Mouse (Mus musculus) midbrain, embryonic 16.5 days (tissue): Measurements from ENCODE around the gene Cntd1. TPM values are rescaled to one million over a fixed set of nuclear protein-coding genes. Genes with fewer than 3 reads are reported as not detected.
A peak's percentile ranks its signal among the peaks of the same experiment; 100 is the strongest.

ENCODE experiments used
- ATAC-seq: fragments of 200-750 bp; cut with Nextera tagmentation; 2 replicates; pipeline ENCODE4 v1.8.0; 2017; ENCODE audit warnings: moderate TSS enrichment
- H3K27ac ChIP-seq: fragments of 300-500 bp; sonication (generic); 2 replicates; pipeline ENCODE4 v1.5.1; 2014; ENCODE audit warnings: mild to moderate bottlenecking, low read length, mixed read lengths
- H3K27me3 ChIP-seq: fragments of 300-500 bp; sonication (generic); 2 replicates; pipeline ENCODE4 v1.6.1; 2014; ENCODE audit warnings: low read depth, low read length, mixed read lengths; ENCODE audit not compliant: control insufficient read depth, insufficient read depth
- H3K36me3 ChIP-seq: fragments of 300-500 bp; sonication (generic); 2 replicates; pipeline ENCODE4 v1.6.1; 2014; ENCODE audit warnings: mild to moderate bottlenecking, low read length, moderate library complexity, mixed read lengths; ENCODE audit not compliant: control insufficient read depth, insufficient read depth
- H3K4me1 ChIP-seq: fragments of 300-500 bp; sonication (generic); 2 replicates; pipeline ENCODE4 v1.6.1; 2014; ENCODE audit warnings: mild to moderate bottlenecking, low read length, mixed read lengths; ENCODE audit not compliant: control insufficient read depth, insufficient read depth
- H3K4me2 ChIP-seq: fragments of 300-500 bp; sonication (generic); 2 replicates; pipeline ENCODE4 v1.6.1; 2014; ENCODE audit warnings: mild to moderate bottlenecking, low read length, mixed read lengths
- H3K4me3 ChIP-seq: fragments of 300-500 bp; sonication (generic); 2 replicates; pipeline ENCODE4 v1.5.1; 2014; ENCODE audit warnings: low read depth, mild to moderate bottlenecking, low read length, moderate library complexity, mixed read lengths
- H3K9ac ChIP-seq: fragments of 300-500 bp; sonication (generic); 2 replicates; pipeline ENCODE4 v1.6.1; 2014; ENCODE audit warnings: low read depth, low read length, mixed read lengths
- H3K9me3 ChIP-seq: fragments of 300-500 bp; sonication (generic); replicated peaks from 2 replicates; pipeline ENCODE4 v1.6.1; 2014; ENCODE audit warnings: mild to moderate bottlenecking, low read length, mixed read lengths; ENCODE audit not compliant: control insufficient read depth, poor library complexity, severe bottlenecking
- WGBS: fragments of 180-500 bp; shearing (Covaris S2); extraction: QIAGEN DNeasy Blood & Tissue Kit; methylation state at CpG from one replicate; pipeline ENCODE4 v1.1.7; 2014; 5-methylcytosine and 5-hydroxymethylcytosine counted together
- polyA plus RNA-seq: library from polyadenylated mRNA; unstranded; fragments of >200 nt; fragmentation: Nextera tagmentation; extraction: Ambion mirVana; gene quantifications from 2 replicates; pipeline ENCODE4 v1.2.1, GENCODE M21; 2015

Cntd1 gene
- polyA plus RNA-seq, 1 experiment from 2014 or later, result 0.80 TPM

- no peaks in the 10 kb centered on the region for H3K9me3 ChIP-seq
- no peak overlapping the region for H3K27ac ChIP-seq
- no peak for ATAC-seq
- 79% methylated on average over 2 of the region's 2 CpGs for WGBS
- H3K9ac ChIP-seq, result no peak overlapping the region
- H3K4me1 ChIP-seq, result peaks cover 19% of the 10 kb centered on the region
- H3K4me3 ChIP-seq, result no peak overlapping the region
- no peak overlapping the region for H3K4me2 ChIP-seq
- H3K27me3 ChIP-seq, result peaks cover 16% of the 10 kb centered on the region
- no peaks in the 10 kb centered on the region for H3K36me3 ChIP-seq
Observed at GRCm38 (mm10) chr11:101251031-101251430, 27.8 kb upstream of the Cntd1 start.

- H3K4me3 ChIP-seq, result peak overlapping the region; percentile 70
- H3K9me3 ChIP-seq, result no peaks in the 10 kb centered on the region
- ATAC-seq, result no peak
- peak overlapping the region; percentile 94 for H3K9ac ChIP-seq
- peak overlapping the region; percentile 91 for H3K27ac ChIP-seq
- peak overlapping the region; percentile 99 for H3K4me2 ChIP-seq
- peaks cover 4% of the 10 kb centered on the region for H3K27me3 ChIP-seq
- H3K36me3 ChIP-seq, result no peaks in the 10 kb centered on the region
- WGBS, result 10% methylated on average over 7 of the region's 7 CpGs
- peaks cover 17% of the 10 kb centered on the region for H3K4me1 ChIP-seq
Observed at GRCm38 (mm10) chr11:101252941-101253340, 25.9 kb upstream of the Cntd1 start.

DNA sequence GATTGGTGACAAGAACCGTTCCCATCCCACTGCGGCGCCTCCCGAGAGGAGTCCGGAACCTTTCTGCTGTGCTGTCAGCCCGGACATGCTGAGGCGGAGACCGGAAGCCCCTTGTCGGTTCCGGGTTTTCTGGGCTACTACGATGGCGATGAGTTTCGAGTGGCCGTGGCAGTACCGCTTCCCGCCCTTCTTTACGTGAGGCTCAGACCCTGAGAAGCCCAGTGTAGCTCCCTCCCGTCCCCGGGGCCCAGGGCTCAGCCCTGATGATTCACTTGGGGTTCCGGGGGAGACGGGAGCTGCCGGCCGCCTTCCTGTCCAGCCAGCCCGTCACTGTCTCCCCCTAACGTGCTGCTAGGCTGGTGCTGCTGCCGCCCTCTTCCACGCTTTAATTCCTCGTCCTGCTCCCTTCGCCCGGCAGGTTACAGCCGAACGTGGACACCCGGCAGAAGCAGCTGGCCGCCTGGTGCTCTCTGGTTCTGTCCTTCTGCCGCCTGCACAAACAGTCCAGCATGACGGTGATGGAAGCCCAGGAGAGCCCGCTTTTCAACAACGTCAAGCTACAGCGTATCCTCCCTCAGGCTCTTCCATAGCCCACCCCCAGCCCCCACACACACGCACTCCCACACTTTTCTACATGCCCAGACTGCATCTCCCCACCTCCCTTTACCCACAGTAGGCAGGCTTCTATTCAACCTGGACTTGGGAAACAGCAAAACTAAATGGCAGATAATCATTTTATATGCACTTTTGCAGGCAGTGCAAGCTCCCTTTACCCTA, 25.0 kb upstream of the Cntd1 start, which contains the start of gene Vps25:
Gene Vps25 (plus strand): TSS at position 95 of the 777 bp plus-strand sequence.
- WGBS, result 2% methylated on average over 39 of the region's 40 CpGs
- H3K36me3 ChIP-seq, result no peaks in the 10 kb centered on the region
- peaks cover 17% of the 10 kb centered on the region for H3K4me1 ChIP-seq
- no peaks in the 10 kb centered on the region for H3K9me3 ChIP-seq
- H3K27me3 ChIP-seq, result 0 out of 2 replicates have a peak, but pooled peaks cover 2% of the 10 kb centered on the region
- H3K4me2 ChIP-seq, result peak within 1 kb of the TSS; percentile 99
- ATAC-seq, result peak; percentile 91
- H3K27ac ChIP-seq, result peak within 1 kb of the TSS; percentile 91
- H3K4me3 ChIP-seq, result peak within 1 kb of the TSS; percentile 70
- peak within 1 kb of the TSS; percentile 94 for H3K9ac ChIP-seq

- no peak for ATAC-seq
- peaks cover 3% of the 10 kb centered on the region; the same call in 1 of the 2 replicates for H3K27me3 ChIP-seq
- 92% methylated on average over 13 of the region's 13 CpGs for WGBS
Observed at GRCm38 (mm10) chr11:101255826-101256775, 22.7 kb upstream of the Cntd1 start.

DNA sequence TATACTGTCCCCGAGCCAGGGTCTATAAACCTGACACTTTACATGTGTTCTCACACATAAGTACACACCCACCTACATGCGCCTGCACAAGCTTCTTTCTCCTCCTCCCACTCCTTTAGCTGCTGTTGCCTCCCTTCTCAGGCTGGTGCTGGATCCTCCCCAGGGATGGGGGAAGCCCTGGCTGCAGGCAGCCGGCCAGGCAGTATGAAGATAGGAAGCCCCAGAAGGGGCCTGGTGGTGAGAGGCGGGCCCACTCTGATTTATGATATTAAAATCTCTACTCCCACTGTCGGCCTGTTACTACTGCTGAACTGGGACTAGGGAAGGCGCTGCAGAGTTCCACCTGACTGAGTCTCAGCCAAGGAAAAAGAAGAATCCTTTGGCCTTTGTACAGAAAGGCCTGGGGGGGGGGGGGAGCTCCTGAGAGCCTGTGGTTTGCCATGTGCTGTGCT, 19.5 kb upstream of the Cntd1 start:
- ATAC-seq, result no peak
- H3K9ac ChIP-seq, result 0 out of 2 replicates have a peak overlapping the region, but pooled peaks have one; percentile 11
- 44% methylated on average over 6 of the region's 6 CpGs for WGBS

More at GRCm38 (mm10) chr11:101255826-101256775, 22.7 kb upstream of the Cntd1 start:
- no peak overlapping the region for H3K4me3 ChIP-seq
- peaks cover 28% of the 10 kb centered on the region for H3K4me1 ChIP-seq
- H3K27ac ChIP-seq, result no peak overlapping the region
- H3K4me2 ChIP-seq, result no peak overlapping the region
- H3K9ac ChIP-seq, result no peak overlapping the region
- no peaks in the 10 kb centered on the region for H3K9me3 ChIP-seq
- 0 out of 2 replicates have a peak, but pooled peaks cover 3% of the 10 kb centered on the region for H3K36me3 ChIP-seq

GRCm38 (mm10) chr11:101259948-101260825, 18.6 kb upstream of the Cntd1 start, which contains the start of gene Wnk4:
TSS of gene Wnk4 (plus strand) at chr11:101260567.
- Histone ChIP-seq H3K4me3 (peak within 1 kb of the TSS; percentile 42), H3K9me3 (no peaks in the 10 kb centered on the region), H3K9ac (peak within 1 kb of the TSS; percentile 62), H3K27ac (no peak within 1 kb of the TSS), H3K36me3 (0 out of 2 replicates have a peak, but pooled peaks cover 3% of the 10 kb centered on the region), H3K4me2 (peak within 1 kb of the TSS; percentile 85), H3K27me3 (peaks cover 32% of the 10 kb centered on the region), H3K4me1 (peaks cover 17% of the 10 kb centered on the region)
- WGBS, result 1% methylated on average over 43 of the region's 43 CpGs
- ATAC-seq, result peak; percentile 69

More for the DNA sequence above, 19.5 kb upstream of the Cntd1 start:
- H3K4me3 ChIP-seq, result no peak overlapping the region
- no peaks in the 10 kb centered on the region for H3K9me3 ChIP-seq
- H3K4me2 ChIP-seq, result no peak overlapping the region
- H3K27me3 ChIP-seq, result peaks cover 25% of the 10 kb centered on the region
- no peak overlapping the region for H3K27ac ChIP-seq
- 0 out of 2 replicates have a peak, but pooled peaks cover 3% of the 10 kb centered on the region for H3K36me3 ChIP-seq
- H3K4me1 ChIP-seq, result peaks cover 15% of the 10 kb centered on the region

GRCm38 (mm10) chr11:101260826-101261380, 17.9 kb upstream of the Cntd1 start:
- H3K27me3 ChIP-seq, result peaks cover 34% of the 10 kb centered on the region
- no peaks in the 10 kb centered on the region for H3K9me3 ChIP-seq
- peak overlapping the region; percentile 85 for H3K4me2 ChIP-seq
- H3K27ac ChIP-seq, result no peak overlapping the region
- peaks cover 23% of the 10 kb centered on the region for H3K4me1 ChIP-seq
- H3K36me3 ChIP-seq, result 0 out of 2 replicates have a peak, but pooled peaks cover 3% of the 10 kb centered on the region
- peak overlapping the region; percentile 42 for H3K4me3 ChIP-seq
- WGBS, result 1% methylated on average over 30 of the region's 30 CpGs
- ATAC-seq, result peak; percentile 20; the same call in 1 of the 2 replicates
- H3K9ac ChIP-seq, result peak overlapping the region; percentile 62
